Mouse (Mus musculus) lung, embryonic 14.5 days (tissue): Measurements from ENCODE around the gene Ltb4r2. TPM values are rescaled to one million over a fixed set of nuclear protein-coding genes. Genes with fewer than 3 reads are reported as not detected.
"Not testable (repeated sequence)": the region's sequence is repeated elsewhere in the genome, so short reads cannot be mapped to it uniquely, and the experiment has no call there.

ENCODE experiments used
- ATAC-seq: fragments of 200-750 bp; cut with Nextera tagmentation; 2 replicates; pipeline ENCODE4 v1.8.0; 2017; ENCODE audit warnings: mild to moderate bottlenecking, moderate TSS enrichment, moderate library complexity; ENCODE audit not compliant: insufficient read depth
- DNase-seq: peaks from one replicate; pipeline ENCODE4 v3.0.0-alpha.2; 2015
- H3K27ac ChIP-seq: fragments of 300-500 bp; sonication (generic); 2 replicates; pipeline ENCODE4 v1.5.1; 2014; ENCODE audit warnings: low read depth, mild to moderate bottlenecking, moderate library complexity
- H3K27me3 ChIP-seq: fragments of 300-500 bp; sonication (generic); 2 replicates; pipeline ENCODE4 v1.6.1; 2014; ENCODE audit warnings: low read length, control low read depth; ENCODE audit not compliant: insufficient read depth
- H3K36me3 ChIP-seq: fragments of 300-500 bp; sonication (generic); 2 replicates; pipeline ENCODE4 v1.6.1; 2014; ENCODE audit warnings: control low read depth; ENCODE audit not compliant: insufficient read depth
- H3K4me1 ChIP-seq: fragments of 300-500 bp; sonication (generic); 2 replicates; pipeline ENCODE4 v1.6.1; 2014; ENCODE audit warnings: antibody characterized with exemption, control low read depth; ENCODE audit not compliant: insufficient read depth
- H3K4me2 ChIP-seq: fragments of 300-500 bp; sonication (generic); 2 replicates; pipeline ENCODE4 v1.6.1; 2014; ENCODE audit warnings: mild to moderate bottlenecking
- H3K4me3 ChIP-seq: fragments of 300-500 bp; sonication (generic); 2 replicates; pipeline ENCODE4 v1.5.1; 2014; ENCODE audit warnings: low read depth, low read length
- H3K9ac ChIP-seq: fragments of 300-500 bp; sonication (generic); 2 replicates; pipeline ENCODE4 v1.6.1; 2014
- H3K9me3 ChIP-seq: fragments of 300-500 bp; sonication (generic); 2 replicates; pipeline ENCODE4 v1.6.1; 2016; ENCODE audit warnings: low read depth, low read length, control low read depth
- CTCF ChIP-seq: IDR thresholded peaks from 2 replicates; pipeline ENCODE4 v1.5.1; 2016; ENCODE audit warnings: antibody characterized with exemption, low read depth
- WGBS: fragments of 180-500 bp; shearing (Covaris S2); extraction: QIAGEN DNeasy Blood & Tissue Kit; methylation state at CpG from one replicate; pipeline ENCODE4 v1.1.7; 2014; 5-methylcytosine and 5-hydroxymethylcytosine counted together
- polyA plus RNA-seq: library from polyadenylated mRNA; unstranded; fragments of >200 nt; fragmentation: Nextera tagmentation; extraction: Ambion mirVana; gene quantifications from 2 replicates; pipeline ENCODE4 v1.2.1, GENCODE M21; 2014

Gene Ltb4r2
- polyA plus RNA-seq, 1 experiment from 2014 or later = 0.70 TPM

- no peaks in the 10 kb centered on the region for H3K9me3 ChIP-seq
- no peak overlapping the region for H3K4me2 ChIP-seq
- 60% methylated on average over 6 of the region's 6 CpGs for WGBS
- no peak overlapping the region for H3K27ac ChIP-seq
- H3K36me3 ChIP-seq = peaks cover 40% of the 10 kb centered on the region
- H3K4me3 ChIP-seq = no peak overlapping the region
- no peak for TF ChIP-seq CTCF
- no peaks in the 10 kb centered on the region for H3K4me1 ChIP-seq
- ATAC-seq (no peak), DNase-seq (no peak)
- H3K9ac ChIP-seq = no peak overlapping the region
- peaks cover 11% of the 10 kb centered on the region for H3K27me3 ChIP-seq
These were observed 3.7 kb upstream of the Ltb4r2 start for GRCm38 (mm10) chr14:55757566-55757965.

- no peak within 1 kb of the TSS for H3K27ac ChIP-seq
- TF ChIP-seq CTCF = peak; percentile 73
- peak; percentile 91 for DNase-seq
These were observed 2.9 kb upstream of the Ltb4r2 start, which contains the start of gene Cideb for GRCm38 (mm10) chr14:55758363-55758784. TSS of gene Cideb (minus strand) at chr14:55758458.

DNA sequence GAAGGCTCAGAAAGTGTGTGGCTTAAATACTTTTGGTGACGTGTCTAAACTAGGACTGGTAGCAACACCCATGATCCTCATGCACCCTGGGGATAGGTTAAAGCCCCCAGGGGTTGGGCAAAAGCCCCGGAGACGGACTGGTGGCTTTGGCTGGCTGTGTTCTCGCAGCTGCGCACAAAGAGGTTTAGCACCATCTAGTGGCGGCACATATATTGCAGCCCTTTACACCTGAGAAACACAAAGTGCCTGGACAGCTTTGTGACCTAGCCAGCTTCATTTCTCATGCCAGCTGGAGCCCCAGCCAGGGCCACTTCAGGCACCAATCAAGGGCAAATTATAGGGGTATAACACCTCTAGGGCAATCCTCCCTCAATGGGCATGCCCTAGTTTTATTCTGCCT is 1.1 kb upstream of the Ltb4r2 start:
- H3K4me2 ChIP-seq = peak overlapping the region; percentile 44
- peak overlapping the region; percentile 5; the same call in 1 of the 2 replicates for H3K4me3 ChIP-seq
- peaks cover 14% of the 10 kb centered on the region for H3K36me3 ChIP-seq
- not testable (repeated sequence) for H3K4me1 ChIP-seq, H3K27ac ChIP-seq, H3K9me3 ChIP-seq
- TF ChIP-seq CTCF = peak; percentile 80
- under 1% methylated on average over 6 of the region's 6 CpGs for WGBS
- ATAC-seq (peak; percentile 11; the same call in 1 of the 2 replicates), DNase-seq (peak; percentile 94)
- H3K27me3 ChIP-seq = peaks cover 17% of the 10 kb centered on the region
- H3K9ac ChIP-seq = 0 out of 2 replicates have a peak overlapping the region, but pooled peaks have one; percentile 2

More at GRCm38 (mm10) chr14:55758363-55758784, 2.9 kb upstream of the Ltb4r2 start, which contains the start of gene Cideb:
- H3K36me3 ChIP-seq = peaks cover 32% of the 10 kb centered on the region
- no peak within 1 kb of the TSS for H3K9ac ChIP-seq
- peak within 1 kb of the TSS; percentile 23 for H3K4me2 ChIP-seq
- peaks cover 11% of the 10 kb centered on the region for H3K27me3 ChIP-seq
- H3K4me1 ChIP-seq = 0 out of 2 replicates have a peak, but pooled peaks cover 5% of the 10 kb centered on the region
- no peak for ATAC-seq
- 12% methylated on average over 8 of the region's 8 CpGs for WGBS
- no peaks in the 10 kb centered on the region for H3K9me3 ChIP-seq
- H3K4me3 ChIP-seq = no peak within 1 kb of the TSS

- peak overlapping the region; percentile 98 for H3K4me2 ChIP-seq
- H3K4me3 ChIP-seq = peak overlapping the region; percentile 53
- ATAC-seq = peak; percentile 80
- H3K9ac ChIP-seq = peak overlapping the region; percentile 65
- no peaks in the 10 kb centered on the region for H3K9me3 ChIP-seq
- 0 out of 2 replicates have a peak, but pooled peaks cover 5% of the 10 kb centered on the region for H3K4me1 ChIP-seq
- peak overlapping the region; percentile 58; the same call in 1 of the 2 replicates for H3K27ac ChIP-seq
- WGBS = under 1% methylated on average over 77 of the region's 77 CpGs
- DNase-seq = peak; percentile 83
- H3K27me3 ChIP-seq = peaks cover 20% of the 10 kb centered on the region
- H3K36me3 ChIP-seq = no peaks in the 10 kb centered on the region
- TF ChIP-seq CTCF = peak; percentile 36
These were observed 983 bp downstream of the Ltb4r2 start for GRCm38 (mm10) chr14:55762001-55762821.

DNA sequence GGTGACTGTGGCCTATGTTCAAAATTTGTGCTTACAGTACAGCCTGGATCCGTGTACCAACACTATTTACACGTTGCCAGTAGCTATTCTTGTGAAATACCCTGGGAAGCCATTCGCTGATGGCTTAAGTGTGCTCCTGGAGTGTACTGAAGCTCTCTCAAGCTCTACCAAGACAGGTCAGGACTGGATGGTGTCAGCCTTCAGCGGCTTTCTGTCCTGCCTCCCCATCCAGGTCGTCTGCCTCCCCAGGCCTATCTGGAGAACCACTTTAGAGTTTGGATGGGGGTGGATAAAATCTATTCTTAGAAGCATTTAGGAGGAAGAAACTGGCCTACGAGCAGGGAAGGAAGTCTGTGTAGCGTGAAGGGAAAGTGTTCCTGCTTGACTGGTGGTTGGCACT is 1.9 kb downstream of the Ltb4r2 start:
- 49% methylated on average over 7 of the region's 7 CpGs for WGBS
- Histone ChIP-seq H3K9ac (peak overlapping the region; percentile 65; the same call in 1 of the 2 replicates), H3K4me3 (no peak overlapping the region), H3K27me3 (peaks cover 28% of the 10 kb centered on the region), H3K4me1 (0 out of 2 replicates have a peak, but pooled peaks cover 5% of the 10 kb centered on the region), H3K36me3 (no peaks in the 10 kb centered on the region), H3K9me3 (no peaks in the 10 kb centered on the region), H3K4me2 (peak overlapping the region; percentile 98), H3K27ac (no peak overlapping the region)
- DNase-seq (peak; percentile 17), ATAC-seq (no peak)
- TF ChIP-seq CTCF = no peak

GRCm38 (mm10) chr14:55765696-55766095 is 4.5 kb downstream of the Ltb4r2 start, which contains the start of gene Ltb4r1:
TSS of gene Ltb4r1 (plus strand) at chr14:55765962.
- ATAC-seq (no peak), DNase-seq (no peak)
- Histone ChIP-seq H3K9me3 (no peaks in the 10 kb centered on the region), H3K4me3 (no peak within 1 kb of the TSS), H3K4me2 (no peak within 1 kb of the TSS), H3K27ac (no peak within 1 kb of the TSS), H3K4me1 (0 out of 2 replicates have a peak, but pooled peaks cover 5% of the 10 kb centered on the region), H3K36me3 (no peaks in the 10 kb centered on the region), H3K27me3 (peaks cover 33% of the 10 kb centered on the region), H3K9ac (no peak within 1 kb of the TSS)
- TF ChIP-seq CTCF = no peak
- WGBS = 59% methylated on average over 4 of the region's 4 CpGs
